Mouse (Mus musculus) liver, embryonic 12.5 days (tissue): ENCODE measurements around the gene Comp. TPM values are rescaled to one million over a fixed set of nuclear protein-coding genes. Genes with fewer than 3 reads are reported as not detected.

Experiments
- ATAC-seq: fragments of 200-750 bp; cut with Nextera tagmentation; 2 replicates; pipeline ENCODE4 v1.8.0; 2017; ENCODE audit warnings: moderate number of reproducible peaks, mild to moderate bottlenecking, moderate library complexity
- H3K27ac ChIP-seq: fragments of 300-500 bp; sonication (generic); 2 replicates; pipeline ENCODE4 v1.5.1; 2016; ENCODE audit warnings: mild to moderate bottlenecking
- H3K27me3 ChIP-seq: fragments of 300-500 bp; sonication (generic); replicated peaks from 2 replicates; pipeline ENCODE4 v1.6.1; 2016; ENCODE audit warnings: mild to moderate bottlenecking, moderate library complexity
- H3K36me3 ChIP-seq: fragments of 300-500 bp; sonication (generic); 2 replicates; pipeline ENCODE4 v1.6.1; 2016; ENCODE audit warnings: mild to moderate bottlenecking, moderate library complexity
- H3K4me1 ChIP-seq: fragments of 300-500 bp; sonication (generic); 2 replicates; pipeline ENCODE4 v1.6.1; 2016
- H3K4me2 ChIP-seq: fragments of 300-500 bp; sonication (generic); 2 replicates; pipeline ENCODE4 v1.6.1; 2016; ENCODE audit warnings: mild to moderate bottlenecking, moderate library complexity
- H3K4me3 ChIP-seq: fragments of 300-500 bp; sonication (generic); 2 replicates; pipeline ENCODE4 v1.5.1; 2016; ENCODE audit warnings: mild to moderate bottlenecking, moderate library complexity
- H3K9ac ChIP-seq: fragments of 300-500 bp; sonication (generic); 2 replicates; pipeline ENCODE4 v1.6.1; 2016; ENCODE audit warnings: mild to moderate bottlenecking, moderate library complexity
- H3K9me3 ChIP-seq: fragments of 300-500 bp; sonication (generic); replicated peaks from 2 replicates; pipeline ENCODE4 v1.6.1; 2016; ENCODE audit warnings: mild to moderate bottlenecking, moderate library complexity
- WGBS: fragments of 180-500 bp; shearing (Covaris S2); methylation state at CpG from one replicate; pipeline ENCODE4 v1.1.7; 2016; ENCODE audit not compliant: insufficient replicate concordance; 5-methylcytosine and 5-hydroxymethylcytosine counted together
- polyA plus RNA-seq: library from polyadenylated mRNA; unstranded; fragments of >200 nt; fragmentation: Nextera tagmentation; extraction: Ambion mirVana; gene quantifications from 2 replicates; pipeline ENCODE4 v1.2.1, GENCODE M21; 2016

Gene Comp
- polyA plus RNA-seq, 1 experiment from 2014 or later: 0.27 TPM

DNA sequence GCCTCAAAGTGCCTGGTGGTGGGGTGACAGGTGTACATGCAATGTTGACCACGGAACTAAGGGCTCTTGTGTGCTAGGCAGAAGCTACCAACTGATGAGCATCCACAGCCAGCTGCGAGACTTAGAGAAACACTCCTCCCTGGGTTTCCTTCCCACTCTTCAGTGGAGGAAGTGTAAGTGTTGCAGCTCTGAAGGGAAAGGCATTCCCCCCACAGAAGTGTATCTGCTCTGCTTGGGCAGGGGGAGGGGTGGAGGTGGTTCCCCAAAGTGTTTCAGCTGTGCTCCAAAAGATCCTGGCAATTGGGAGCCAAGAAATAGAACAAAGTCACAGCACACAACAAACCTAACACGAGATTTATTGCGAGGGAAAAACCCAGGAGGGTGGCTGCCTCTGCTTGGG lies 19.4 kb upstream of the Comp start:
- Histone ChIP-seq H3K27me3 (no peaks in the 10 kb centered on the region), H3K9me3 (no peaks in the 10 kb centered on the region), H3K27ac (peak overlapping the region; percentile 91), H3K36me3 (peaks cover 24% of the 10 kb centered on the region), H3K9ac (peak overlapping the region; percentile 69), H3K4me1 (peaks cover 77% of the 10 kb centered on the region), H3K4me2 (peak overlapping the region; percentile 75), H3K4me3 (peak overlapping the region; percentile 95)
- WGBS: 60% methylated on average over 4 of the region's 4 CpGs
- no peak for ATAC-seq

DNA sequence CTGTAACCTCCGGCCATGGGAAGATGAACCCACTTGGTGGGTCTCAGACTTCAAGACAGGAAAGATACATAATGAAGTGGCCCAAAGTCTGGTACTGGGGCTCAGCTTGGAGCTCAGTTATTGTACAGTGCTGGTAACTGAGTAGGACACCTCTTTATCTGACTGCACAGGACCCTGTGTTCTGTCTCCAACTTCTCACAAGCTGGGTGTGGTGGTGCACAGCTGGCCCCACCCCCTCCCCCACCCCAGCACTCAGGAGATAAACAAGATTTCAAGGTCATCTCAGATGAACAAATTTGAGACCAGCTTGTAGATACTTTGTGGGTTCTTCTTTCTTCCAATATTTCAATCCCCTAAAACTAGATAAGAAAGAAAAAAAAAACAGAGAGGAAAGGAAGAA lies 17.2 kb upstream of the Comp start:
- 33% methylated on average over 1 of the region's 1 CpGs for WGBS
- H3K36me3 ChIP-seq: peaks cover 3% of the 10 kb centered on the region
- peaks cover 56% of the 10 kb centered on the region for H3K4me1 ChIP-seq
- ATAC-seq: peak; percentile 85
- no peaks in the 10 kb centered on the region for H3K9me3 ChIP-seq
- H3K27me3 ChIP-seq: 0 out of 2 replicates have a peak, but pooled peaks cover 4% of the 10 kb centered on the region
- peak overlapping the region; percentile 59 for H3K9ac ChIP-seq
- H3K4me3 ChIP-seq: peak overlapping the region; percentile 22
- peak overlapping the region; percentile 55 for H3K4me2 ChIP-seq
- H3K27ac ChIP-seq: peak overlapping the region; percentile 93

DNA sequence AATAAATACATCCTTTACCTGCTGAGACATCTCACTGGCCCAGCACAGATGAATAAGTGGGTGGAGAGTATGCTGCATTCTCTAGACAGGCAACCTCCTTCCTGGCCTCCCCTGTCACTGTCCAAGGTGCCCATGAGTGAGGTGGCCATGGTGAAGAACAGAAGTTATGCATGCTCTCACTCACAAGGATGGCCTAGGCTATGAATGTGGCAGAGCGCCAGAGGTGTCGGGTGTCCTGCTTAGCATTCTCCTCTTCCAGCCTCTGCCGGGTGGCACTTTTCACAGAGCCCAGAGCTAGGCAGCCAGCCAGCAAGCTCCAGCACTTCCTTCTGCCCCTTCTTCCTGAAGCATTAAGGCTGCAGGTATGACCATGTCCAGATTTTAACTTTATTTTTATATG lies 13.9 kb upstream of the Comp start:
- Histone ChIP-seq H3K4me1 (peaks cover 37% of the 10 kb centered on the region), H3K27me3 (peaks cover 25% of the 10 kb centered on the region)
- WGBS: 59% methylated on average over 3 of the region's 3 CpGs

DNA sequence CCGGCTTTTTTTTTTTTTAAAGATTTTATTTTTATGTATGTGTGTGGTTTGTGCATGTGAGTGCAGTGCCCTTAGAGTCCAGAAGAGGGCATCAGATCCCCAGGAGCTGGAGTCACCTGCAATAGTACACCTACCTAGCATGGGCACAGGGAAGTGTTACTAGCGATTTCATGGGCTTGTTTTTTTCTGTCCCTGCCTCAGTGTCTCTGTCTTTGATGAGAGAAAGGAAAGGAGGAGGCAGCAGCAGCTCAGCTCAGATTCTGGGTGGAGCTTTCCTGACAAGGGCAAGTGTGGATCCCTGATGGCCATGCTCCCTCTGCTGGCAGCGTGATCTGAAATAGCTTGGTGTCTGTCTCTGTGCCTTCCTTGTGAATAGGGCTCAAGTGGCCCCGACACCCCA lies 12.6 kb upstream of the Comp start:
- Histone ChIP-seq H3K9ac (no peak overlapping the region), H3K4me2 (no peak overlapping the region), H3K4me3 (no peak overlapping the region), H3K27ac (no peak overlapping the region), H3K27me3 (peaks cover 25% of the 10 kb centered on the region), H3K36me3 (no peaks in the 10 kb centered on the region), H3K4me1 (peaks cover 29% of the 10 kb centered on the region), H3K9me3 (no peaks in the 10 kb centered on the region)
- WGBS: 46% methylated on average over 4 of the region's 4 CpGs
- ATAC-seq: no peak

More for the DNA sequence above, 13.9 kb upstream of the Comp start:
- Histone ChIP-seq H3K9ac (no peak overlapping the region), H3K9me3 (no peaks in the 10 kb centered on the region), H3K27ac (no peak overlapping the region), H3K4me2 (no peak overlapping the region), H3K36me3 (no peaks in the 10 kb centered on the region), H3K4me3 (no peak overlapping the region)
- ATAC-seq: no peak

DNA sequence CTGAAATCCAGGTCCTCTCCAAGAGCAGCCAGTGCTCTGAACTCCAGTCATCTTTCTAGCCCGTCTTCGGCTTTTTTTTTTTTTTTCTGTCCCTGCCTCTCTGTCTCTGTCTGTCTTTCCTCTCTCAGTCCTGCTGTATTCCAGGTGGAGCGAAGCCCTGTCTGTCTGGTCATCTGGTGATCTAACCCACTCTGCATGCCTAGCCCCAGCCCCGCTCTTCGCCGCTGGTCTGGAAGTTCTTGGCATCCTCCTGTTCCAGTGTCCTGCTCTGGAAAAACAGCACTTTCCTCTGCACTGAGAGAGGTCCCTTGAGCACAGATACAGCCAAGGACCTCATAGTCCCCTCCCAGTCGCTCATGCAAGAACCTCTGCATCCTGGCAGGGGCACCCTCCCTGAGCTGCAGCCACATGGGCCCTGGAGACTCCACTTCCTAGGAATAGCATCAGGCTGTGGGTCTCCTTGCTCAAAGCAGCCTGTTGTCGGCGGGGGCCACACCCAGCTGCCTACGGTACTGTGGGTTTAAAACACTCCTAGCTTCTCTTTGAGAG lies 11.8 kb upstream of the Comp start:
- Histone ChIP-seq H3K9me3 (no peaks in the 10 kb centered on the region), H3K27ac (no peak overlapping the region), H3K4me1 (peaks cover 27% of the 10 kb centered on the region), H3K4me2 (no peak overlapping the region), H3K27me3 (peaks cover 28% of the 10 kb centered on the region), H3K36me3 (no peaks in the 10 kb centered on the region), H3K9ac (no peak overlapping the region), H3K4me3 (no peak overlapping the region)
- no peak for ATAC-seq
- WGBS: 68% methylated on average over 10 of the region's 10 CpGs

DNA sequence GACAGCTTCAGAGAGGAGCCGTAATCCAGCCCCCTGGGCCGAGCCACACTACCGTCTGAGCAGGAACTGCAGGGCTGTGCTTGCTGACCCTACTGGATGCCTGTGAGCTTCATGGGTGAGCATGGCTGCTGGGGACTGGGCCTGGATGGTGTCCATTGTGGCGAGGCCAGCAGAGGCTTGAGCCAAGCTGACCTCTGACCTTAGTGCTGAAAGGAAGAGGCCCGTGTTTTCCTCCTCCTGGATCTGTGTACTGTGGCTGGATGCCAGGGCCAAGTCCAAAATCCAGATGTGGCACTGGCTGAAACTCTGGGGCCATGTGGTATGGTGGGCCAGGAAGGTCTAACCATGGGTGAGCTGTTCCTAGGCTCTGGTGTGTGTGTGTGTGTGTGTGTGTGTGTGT lies 9.3 kb upstream of the Comp start:
- peak; percentile 63 for ATAC-seq
- H3K9ac ChIP-seq: no peak overlapping the region
- H3K4me2 ChIP-seq: no peak overlapping the region
- no peak overlapping the region; the same call in 1 of the 2 replicates for H3K27ac ChIP-seq
- no peaks in the 10 kb centered on the region for H3K9me3 ChIP-seq
- 50% methylated on average over 5 of the region's 5 CpGs for WGBS
- H3K4me1 ChIP-seq: peaks cover 18% of the 10 kb centered on the region
- no peak overlapping the region for H3K4me3 ChIP-seq
- H3K36me3 ChIP-seq: no peaks in the 10 kb centered on the region
- peaks cover 34% of the 10 kb centered on the region for H3K27me3 ChIP-seq

DNA sequence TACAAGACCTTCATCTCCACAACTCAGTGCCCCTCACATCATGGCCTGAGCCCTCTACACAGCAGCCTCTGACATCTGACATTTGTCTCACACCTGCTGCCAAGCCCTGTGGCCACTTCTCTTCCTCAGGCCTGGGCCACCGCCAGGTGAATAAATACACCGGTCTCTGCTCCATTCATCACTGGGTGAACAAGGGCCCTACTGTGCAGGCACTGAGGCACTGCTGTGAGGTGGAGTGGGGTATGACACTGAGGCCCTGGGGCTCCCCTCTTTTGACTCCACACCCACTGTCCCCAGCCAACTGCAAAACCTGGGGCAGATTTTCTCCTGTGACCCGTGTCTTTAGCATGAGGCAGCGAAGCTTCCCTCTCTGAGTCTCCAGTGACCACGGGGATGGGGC lies 6.8 kb upstream of the Comp start:
- H3K4me3 ChIP-seq: no peak overlapping the region
- peaks cover 18% of the 10 kb centered on the region for H3K4me1 ChIP-seq
- peaks cover 49% of the 10 kb centered on the region for H3K27me3 ChIP-seq
- ATAC-seq: no peak
- WGBS: 58% methylated on average over 5 of the region's 5 CpGs
- H3K4me2 ChIP-seq: no peak overlapping the region
- H3K36me3 ChIP-seq: no peaks in the 10 kb centered on the region
- H3K9me3 ChIP-seq: no peaks in the 10 kb centered on the region
- no peak overlapping the region for H3K27ac ChIP-seq
- H3K9ac ChIP-seq: no peak overlapping the region

DNA sequence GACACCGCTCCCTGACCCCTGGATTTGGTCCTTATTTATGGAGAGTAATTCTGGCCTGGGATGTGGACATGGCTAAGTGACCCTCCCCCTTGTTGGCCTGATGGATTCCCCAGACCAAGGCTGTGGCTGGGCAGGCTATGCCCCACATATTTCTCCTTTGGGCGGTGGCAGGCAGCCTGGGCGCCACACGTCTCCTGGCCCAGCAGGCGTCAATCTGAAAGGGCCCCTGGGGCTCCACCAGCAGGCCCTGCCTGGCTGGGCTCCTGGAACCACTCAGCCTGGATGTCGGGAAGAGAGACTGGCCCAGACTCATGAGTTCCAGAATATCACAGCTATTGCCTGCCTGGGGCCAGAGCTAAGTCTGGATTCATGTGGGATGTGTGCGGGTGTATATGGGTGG lies 2.9 kb upstream of the Comp start:
- ATAC-seq: no peak
- Histone ChIP-seq H3K36me3 (no peaks in the 10 kb centered on the region), H3K4me2 (no peak overlapping the region), H3K27ac (no peak overlapping the region), H3K9ac (no peak overlapping the region), H3K4me1 (peaks cover 36% of the 10 kb centered on the region), H3K4me3 (no peak overlapping the region), H3K27me3 (peaks cover 71% of the 10 kb centered on the region), H3K9me3 (no peaks in the 10 kb centered on the region)
- WGBS: 77% methylated on average over 7 of the region's 7 CpGs

DNA sequence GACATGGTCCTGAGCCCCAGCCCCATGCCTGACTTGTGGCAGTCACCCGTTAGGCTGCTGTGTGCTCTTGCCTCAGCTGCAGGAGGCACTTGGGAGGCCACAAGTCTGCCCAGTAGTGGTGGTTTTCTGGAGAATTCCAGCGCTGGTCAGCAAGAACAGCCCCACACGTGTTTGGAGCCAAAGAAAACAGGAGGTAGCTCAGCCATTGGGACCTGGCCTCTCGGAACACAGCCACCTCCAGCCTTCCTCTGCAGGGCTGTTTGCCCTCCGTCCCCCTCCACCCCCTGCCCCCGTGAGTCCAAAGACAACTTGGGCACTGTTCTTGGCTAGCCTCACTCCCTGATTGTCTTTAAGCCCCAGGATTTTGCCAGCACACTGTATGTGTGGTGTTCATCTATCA lies 1.4 kb upstream of the Comp start:
- WGBS: 41% methylated on average over 6 of the region's 6 CpGs
- no peak for ATAC-seq
- H3K36me3 ChIP-seq: no peaks in the 10 kb centered on the region
- no peaks in the 10 kb centered on the region for H3K9me3 ChIP-seq
- peaks cover 38% of the 10 kb centered on the region for H3K4me1 ChIP-seq
- no peak overlapping the region for H3K4me2 ChIP-seq
- no peak overlapping the region for H3K9ac ChIP-seq
- peaks cover 78% of the 10 kb centered on the region for H3K27me3 ChIP-seq
- no peak overlapping the region for H3K4me3 ChIP-seq
- no peak overlapping the region for H3K27ac ChIP-seq

DNA sequence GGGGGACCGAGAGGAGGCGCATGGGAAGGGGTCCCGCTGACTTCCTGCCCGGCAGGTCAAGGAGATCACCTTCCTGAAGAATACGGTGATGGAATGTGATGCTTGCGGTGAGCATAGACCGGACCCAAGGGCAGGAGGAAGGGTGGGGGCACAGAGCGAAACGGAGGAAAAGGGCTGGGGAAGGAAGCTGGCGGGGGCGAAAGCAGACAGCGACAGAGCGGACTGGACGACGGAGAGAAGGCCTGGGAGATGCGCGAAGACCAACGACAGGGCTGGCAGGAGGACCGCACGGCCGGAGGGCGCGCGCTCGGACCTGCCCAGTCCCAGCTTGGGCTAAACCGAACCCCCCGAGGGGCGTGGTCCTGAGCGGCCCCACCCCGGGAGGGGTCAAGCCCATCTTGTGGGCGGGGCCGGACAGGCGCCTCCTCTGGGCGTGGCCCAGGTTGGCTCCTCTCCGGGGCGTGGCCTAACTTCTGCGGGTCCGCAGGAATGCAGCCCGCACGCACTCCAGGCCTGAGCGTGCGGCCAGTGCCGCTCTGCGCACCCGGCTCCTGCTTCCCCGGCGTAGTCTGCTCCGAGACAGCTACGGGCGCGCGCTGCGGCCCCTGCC lies 1.1 kb downstream of the Comp start:
- Histone ChIP-seq H3K27me3 (peaks cover 98% of the 10 kb centered on the region), H3K4me3 (peak overlapping the region; percentile 45), H3K4me1 (peaks cover 39% of the 10 kb centered on the region), H3K27ac (no peak overlapping the region), H3K9me3 (no peaks in the 10 kb centered on the region), H3K36me3 (no peaks in the 10 kb centered on the region), H3K9ac (peak overlapping the region; percentile 20; the same call in 1 of the 2 replicates), H3K4me2 (peak overlapping the region; percentile 71)
- peak; percentile 68 for ATAC-seq
- WGBS: 1% methylated on average over 52 of the region's 53 CpGs

DNA sequence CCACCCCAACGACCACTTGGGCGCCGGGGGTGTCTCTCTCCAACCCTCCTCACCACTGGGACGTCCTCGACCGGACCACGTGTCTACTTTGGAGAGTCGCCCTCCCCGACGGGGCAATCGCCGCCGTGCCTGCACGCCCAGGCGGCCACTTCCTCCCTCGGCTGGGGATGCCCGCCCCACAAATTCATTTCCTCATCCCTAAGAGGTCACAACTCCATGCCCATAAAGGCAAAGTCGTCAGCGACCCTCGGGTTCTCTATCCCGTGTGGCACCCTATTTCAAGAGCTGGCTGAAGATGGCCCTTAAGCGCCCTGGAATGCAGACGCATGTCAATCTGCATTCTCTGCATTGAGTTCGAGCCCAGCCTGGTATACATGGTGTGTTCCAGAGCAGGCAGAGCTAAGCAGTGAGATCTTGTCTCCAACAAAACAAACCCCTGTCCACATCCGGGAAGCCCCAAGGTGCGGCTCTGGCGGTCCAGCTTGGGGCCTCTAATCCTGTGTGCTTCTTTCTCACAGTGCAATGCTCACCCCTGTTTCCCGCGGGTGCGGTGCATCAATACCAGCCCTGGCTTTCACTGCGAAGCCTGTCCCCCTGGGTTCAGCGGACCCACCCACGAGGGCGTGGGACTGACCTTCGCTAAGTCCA lies 2.0 kb downstream of the Comp start:
- peaks cover 100% of the 10 kb centered on the region for H3K27me3 ChIP-seq
- H3K36me3 ChIP-seq: no peaks in the 10 kb centered on the region
- peak overlapping the region; percentile 71 for H3K4me2 ChIP-seq
- H3K4me3 ChIP-seq: peak overlapping the region; percentile 45; the same call in 1 of the 2 replicates
- ATAC-seq: no peak
- no peak overlapping the region for H3K9ac ChIP-seq
- H3K9me3 ChIP-seq: no peaks in the 10 kb centered on the region
- H3K27ac ChIP-seq: no peak overlapping the region
- H3K4me1 ChIP-seq: peaks cover 39% of the 10 kb centered on the region
- WGBS: 5% methylated on average over 35 of the region's 35 CpGs

DNA sequence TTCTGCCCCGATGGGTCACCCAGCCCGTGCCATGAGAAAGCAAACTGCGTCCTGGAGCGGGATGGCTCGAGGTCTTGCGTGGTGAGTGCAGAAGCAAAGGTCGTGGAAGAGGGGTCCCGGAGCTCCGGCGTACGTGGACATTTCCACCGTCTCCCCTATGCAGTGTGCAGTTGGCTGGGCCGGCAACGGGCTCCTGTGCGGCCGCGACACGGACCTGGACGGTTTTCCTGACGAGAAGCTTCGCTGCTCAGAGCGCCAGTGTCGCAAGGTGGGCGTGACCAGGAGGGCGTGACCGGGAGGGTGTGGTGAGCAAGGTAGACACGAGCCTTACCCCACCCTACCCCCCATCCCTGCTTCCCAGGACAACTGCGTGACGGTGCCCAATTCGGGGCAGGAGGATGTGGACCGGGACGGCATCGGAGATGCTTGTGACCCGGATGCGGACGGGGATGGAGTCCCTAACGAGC lies 3.0 kb downstream of the Comp start:
- ATAC-seq: no peak
- 10% methylated on average over 37 of the region's 37 CpGs for WGBS
- Histone ChIP-seq H3K27ac (no peak overlapping the region), H3K4me2 (peak overlapping the region; percentile 23), H3K4me1 (peaks cover 39% of the 10 kb centered on the region), H3K36me3 (no peaks in the 10 kb centered on the region), H3K9ac (no peak overlapping the region), H3K9me3 (no peaks in the 10 kb centered on the region), H3K27me3 (peaks cover 98% of the 10 kb centered on the region), H3K4me3 (no peak overlapping the region)
